Comparison of ENCODE assay signal across 30 mouse cellular contexts in genomic region chr6:9267998-9268397, GRCm38 (mm10).
DNase-seq lines count a peak whose midpoint lies in the region; ATAC-seq and TF ChIP-seq lines count a peak whose summit lies in the region.
"Had no signal": no experiment of that assay in that cellular context is flagged by ENCODE, and none has a peak within 500 bp of the region (broad histone marks: within the 10 kb centered on the region; RNA-seq: fewer than 3 reads in every experiment).

No protein-coding gene starts in this region.

- H3K36me3 ChIP-seq in midbrain, embryonic 12.5 days: no peaks in the 10 kb centered on the region
- H3K36me3 ChIP-seq in midbrain, postnatal 0 days (ENCODE audit: insufficient read depth, low read length): no peaks in the 10 kb centered on the region
- H3K36me3 ChIP-seq in intestine, embryonic 15.5 days: no peaks in the 10 kb centered on the region
- no peaks in the 10 kb centered on the region for H3K36me3 ChIP-seq in kidney, embryonic 15.5 days
- H3K36me3 ChIP-seq: embryonic facial prominence, embryonic 10.5 days; embryonic facial prominence, embryonic 15.5 days; heart, embryonic 10.5 days; heart, embryonic 15.5 days; liver, embryonic 12.5 days; neural tube, embryonic 15.5 days had no signal

- WGBS in midbrain, embryonic 12.5 days: 16% methylated on average over 1 of the region's 1 CpGs
- 24% methylated on average over 1 of the region's 1 CpGs for WGBS in midbrain, postnatal 0 days
- 82% methylated on average over 1 of the region's 1 CpGs for WGBS in intestine, embryonic 15.5 days
- 69% methylated on average over 1 of the region's 1 CpGs for WGBS in kidney, embryonic 15.5 days

- TF ChIP-seq POLR2A in brain, embryonic 14.5 days (IDR thresholded peaks at IDR 0.05; ENCODE audit: borderline replicate concordance, extremely low read depth, insufficient read depth, insufficient read length, poor library complexity, severe bottlenecking): no peak

- H3K27me3 ChIP-seq in midbrain, embryonic 12.5 days: no peaks in the 10 kb centered on the region
- H3K27me3 ChIP-seq in midbrain, postnatal 0 days (ENCODE audit: insufficient read depth, low read length): no peaks in the 10 kb centered on the region
- H3K27me3 ChIP-seq in intestine, embryonic 15.5 days (replicated peaks): no peaks in the 10 kb centered on the region
- H3K27me3 ChIP-seq in kidney, embryonic 15.5 days: no peaks in the 10 kb centered on the region
- H3K27me3 ChIP-seq: embryonic facial prominence, embryonic 15.5 days; heart, embryonic 15.5 days; liver, embryonic 12.5 days; neural tube, embryonic 15.5 days had no signal

- 0 out of 2 replicates have a peak, but pooled peaks have one; percentile 41 for ATAC-seq in midbrain, embryonic 12.5 days (ENCODE audit: low FRiP score, low read depth)
- no peak for ATAC-seq in midbrain, postnatal 0 days (ENCODE audit: low FRiP score)
- ATAC-seq in intestine, embryonic 15.5 days: no peak
- ATAC-seq in kidney, embryonic 15.5 days (replicated peaks; ENCODE audit: low FRiP score): no peak
- ATAC-seq: hindbrain, embryonic 16.5 days; liver, embryonic 12.5 days; liver, postnatal 0 days had no signal

- no peak overlapping the region for H3K4me3 ChIP-seq in midbrain, embryonic 12.5 days
- H3K4me3 ChIP-seq in midbrain, postnatal 0 days (ENCODE audit: low read depth, low read length): no peak overlapping the region
- no peak overlapping the region for H3K4me3 ChIP-seq in intestine, embryonic 15.5 days (replicated peaks)
- no peak overlapping the region for H3K4me3 ChIP-seq in kidney, embryonic 15.5 days (replicated peaks)
- H3K4me3 ChIP-seq: embryonic facial prominence, embryonic 10.5 days; embryonic facial prominence, embryonic 15.5 days; heart, embryonic 10.5 days; heart, embryonic 15.5 days; liver, embryonic 12.5 days; neural tube, embryonic 15.5 days had no signal

- H3K27ac ChIP-seq in midbrain, embryonic 12.5 days (replicated peaks): no peak overlapping the region
- H3K27ac ChIP-seq in midbrain, postnatal 0 days (ENCODE audit: low read depth, low read length): no peak overlapping the region
- H3K27ac ChIP-seq in intestine, embryonic 15.5 days: no peak overlapping the region
- no peak overlapping the region for H3K27ac ChIP-seq in kidney, embryonic 15.5 days
- H3K27ac ChIP-seq: embryonic facial prominence, embryonic 10.5 days; embryonic facial prominence, embryonic 15.5 days; heart, embryonic 10.5 days; heart, embryonic 15.5 days; kidney, postnatal 0 days; liver, embryonic 12.5 days; neural tube, embryonic 15.5 days; stomach, postnatal 0 days had no signal

- peak; percentile 62 for DNase-seq in brain, embryonic 14.5 days (ENCODE audit: low read depth)
- DNase-seq in embryo, embryonic 10.5 days (ENCODE audit: low spot score): peak; percentile 40
- peak; percentile 5 for DNase-seq in midbrain, postnatal 0 days (ENCODE audit: low spot score)
- DNase-seq: adrenal gland, postnatal 25 days; B cell, adult 2 months; cerebellum, adult 8-10 months; cerebellum, postnatal 36 days; gastrocnemius, postnatal 14 days; kidney, adult 2 months; kidney, postnatal 4 days; layer of hippocampus, postnatal 36 days; left cerebral cortex, postnatal 4 days; liver, postnatal 0 days; lung, postnatal 36 days; retina, postnatal 1 day; right cerebral cortex, postnatal 4 days; thymus, adult 18-20 months; thymus, postnatal 4 days had no signal

- TF ChIP-seq CTCF in brain, embryonic 14.5 days (IDR thresholded peaks at IDR 0.05; ENCODE audit: borderline replicate concordance, extremely low read depth, insufficient read depth, insufficient read length): no peak
- no peak for TF ChIP-seq CTCF in midbrain, postnatal 0 days (IDR thresholded peaks at IDR 0.05)

- H3K4me1 ChIP-seq in midbrain, embryonic 12.5 days: no peaks in the 10 kb centered on the region
- H3K4me1 ChIP-seq in midbrain, postnatal 0 days (ENCODE audit: insufficient read depth, low read length): no peaks in the 10 kb centered on the region
- no peaks in the 10 kb centered on the region for H3K4me1 ChIP-seq in intestine, embryonic 15.5 days (replicated peaks)
- H3K4me1 ChIP-seq in kidney, embryonic 15.5 days: no peaks in the 10 kb centered on the region
- H3K4me1 ChIP-seq: embryonic facial prominence, embryonic 10.5 days; embryonic facial prominence, embryonic 15.5 days; heart, embryonic 10.5 days; heart, embryonic 15.5 days; liver, embryonic 12.5 days; neural tube, embryonic 15.5 days had no signal

- H3K9ac ChIP-seq in midbrain, embryonic 12.5 days (replicated peaks): no peak overlapping the region
- no peak overlapping the region for H3K9ac ChIP-seq in midbrain, postnatal 0 days (replicated peaks; ENCODE audit: low read length, poor library complexity, severe bottlenecking)
- H3K9ac ChIP-seq in intestine, embryonic 15.5 days: no peak overlapping the region
- no peak overlapping the region for H3K9ac ChIP-seq in kidney, embryonic 15.5 days
- H3K9ac ChIP-seq: embryonic facial prominence, embryonic 15.5 days; heart, embryonic 15.5 days; liver, embryonic 12.5 days; liver, postnatal 0 days; neural tube, embryonic 15.5 days had no signal

- no peaks in the 10 kb centered on the region for H3K9me3 ChIP-seq in midbrain, embryonic 12.5 days
- no peaks in the 10 kb centered on the region for H3K9me3 ChIP-seq in midbrain, postnatal 0 days (ENCODE audit: low read length)
- H3K9me3 ChIP-seq in intestine, embryonic 15.5 days: no peaks in the 10 kb centered on the region
- H3K9me3 ChIP-seq in kidney, embryonic 15.5 days (replicated peaks): no peaks in the 10 kb centered on the region
- H3K9me3 ChIP-seq: embryonic facial prominence, embryonic 10.5 days; embryonic facial prominence, embryonic 15.5 days; heart, embryonic 10.5 days; heart, embryonic 15.5 days; liver, embryonic 12.5 days; neural tube, embryonic 15.5 days had no signal

- no peak overlapping the region for H3K4me2 ChIP-seq in midbrain, embryonic 12.5 days (replicated peaks)
- no peak overlapping the region for H3K4me2 ChIP-seq in midbrain, postnatal 0 days (ENCODE audit: low read depth, low read length, poor library complexity, severe bottlenecking)
- H3K4me2 ChIP-seq in intestine, embryonic 15.5 days (replicated peaks): no peak overlapping the region
- H3K4me2 ChIP-seq in kidney, embryonic 15.5 days: no peak overlapping the region
- H3K4me2 ChIP-seq: embryonic facial prominence, embryonic 15.5 days; heart, embryonic 15.5 days; liver, embryonic 12.5 days; neural tube, embryonic 15.5 days had no signal

Comparison
In these comparisons a context has a peak if more than half of its experiments do, and no peak if none do; other contexts are left out.
1. DNase-seq: peak in every context shown above with its lines; median percentile 62 in brain, embryonic 14.5 days; 40 in embryo, embryonic 10.5 days; 5 in midbrain, postnatal 0 days.